Mouse (Mus musculus) frontal cortex, adult (tissue): ENCODE results near the gene Ckap2l.

ENCODE experiments used
- ATAC-seq: cut with Nextera tagmentation; 2 replicates; pipeline ENCODE4 v1.9.2; 2017; ENCODE audit warnings: mild to moderate bottlenecking, moderate library complexity, mixed read lengths; ENCODE audit not compliant: low TSS enrichment

The Ckap2l gene

DNA sequence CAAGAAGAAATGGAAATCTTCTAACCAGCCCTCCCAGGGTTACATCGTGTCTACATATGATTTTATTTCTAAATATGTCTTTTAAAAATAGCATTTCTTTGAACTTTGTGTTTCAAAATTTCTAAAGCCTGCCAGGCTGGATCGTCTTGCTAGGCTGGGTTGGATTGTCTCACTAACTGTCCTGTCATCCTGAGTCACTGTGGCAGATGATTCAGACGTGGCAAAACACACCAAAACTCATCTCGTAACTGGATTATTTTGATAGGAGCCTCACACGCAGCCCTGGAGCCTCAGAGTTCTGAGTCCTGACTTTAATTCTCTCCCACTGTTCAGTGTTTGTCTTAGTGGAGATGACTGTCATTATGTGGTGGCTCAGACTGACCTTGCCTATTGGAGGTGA is 33.9 kb downstream of the Ckap2l start:
- no peak for ATAC-seq

DNA sequence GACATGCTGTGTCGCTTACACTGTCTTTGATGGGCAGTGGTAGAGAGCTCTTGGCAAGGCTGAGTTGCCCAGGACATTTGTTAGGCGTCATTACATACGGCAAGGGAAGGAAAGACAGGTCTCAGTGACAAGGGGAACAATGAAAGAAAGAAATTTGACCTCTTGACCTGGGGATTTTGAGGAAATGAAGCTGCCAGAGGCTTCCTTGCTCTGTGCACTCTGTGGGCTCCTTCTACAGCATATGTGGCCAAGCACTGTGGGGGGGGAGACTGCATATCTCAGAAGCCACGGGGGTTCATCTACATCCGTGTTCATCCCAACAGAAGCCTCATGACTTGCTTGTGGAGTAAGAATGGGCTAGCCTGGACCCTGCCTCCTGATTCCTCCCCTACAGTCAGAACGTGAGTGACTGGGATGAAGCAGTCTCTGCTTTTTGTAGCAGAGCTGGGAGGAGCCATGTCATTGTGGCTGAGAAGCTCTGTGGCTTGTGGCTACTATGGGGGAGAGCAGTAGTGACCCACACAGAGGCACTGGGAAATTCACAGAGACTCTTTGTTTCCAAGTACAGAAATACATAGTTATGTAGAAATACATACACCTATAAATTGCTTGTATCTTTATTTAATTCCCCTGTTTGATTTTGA is 35.7 kb downstream of the Ckap2l start:
- ATAC-seq = no peak

- no peak for ATAC-seq
Observed at GRCm38 (mm10) chr2:129260646-129261045, 36.4 kb downstream of the Ckap2l start.

DNA sequence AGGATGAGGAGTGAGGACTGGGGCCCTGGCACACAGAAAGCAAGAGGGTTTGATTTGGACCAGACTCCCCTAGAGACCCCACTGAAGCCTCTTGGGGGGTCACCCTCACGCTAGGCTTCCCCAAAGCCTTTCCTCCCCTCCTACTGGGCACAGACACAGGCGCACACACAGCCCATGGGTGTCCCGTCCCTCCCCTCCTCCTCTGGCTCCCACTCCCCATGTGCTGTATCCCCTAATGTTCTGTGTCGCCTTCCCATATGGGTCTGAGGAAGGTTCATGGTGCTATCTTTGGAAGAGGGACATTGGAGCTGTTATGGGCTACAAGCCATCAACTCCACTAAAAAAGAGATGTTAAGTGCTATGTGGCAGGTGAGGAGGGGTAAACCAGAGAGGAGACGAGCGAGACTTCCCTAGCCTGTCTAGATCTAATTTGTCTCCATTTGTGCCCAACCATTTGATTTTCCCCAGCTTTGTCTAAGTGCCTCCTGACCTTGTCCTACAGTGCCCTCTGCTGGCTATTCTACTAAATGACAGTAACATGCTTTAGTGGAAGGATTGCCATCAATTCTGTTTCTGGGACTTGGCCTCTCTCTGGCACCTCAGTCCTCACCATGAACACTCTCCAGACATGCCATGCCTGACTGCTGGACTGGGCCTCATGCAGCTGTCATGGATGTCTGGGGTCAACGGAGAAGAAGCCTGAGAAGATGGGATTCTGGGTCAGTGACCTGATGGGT is 38.4 kb downstream of the Ckap2l start:
- peak; percentile 76 for ATAC-seq

- ATAC-seq = no peak
Observed at GRCm38 (mm10) chr2:129258056-129258455, 39.0 kb downstream of the Ckap2l start.

DNA sequence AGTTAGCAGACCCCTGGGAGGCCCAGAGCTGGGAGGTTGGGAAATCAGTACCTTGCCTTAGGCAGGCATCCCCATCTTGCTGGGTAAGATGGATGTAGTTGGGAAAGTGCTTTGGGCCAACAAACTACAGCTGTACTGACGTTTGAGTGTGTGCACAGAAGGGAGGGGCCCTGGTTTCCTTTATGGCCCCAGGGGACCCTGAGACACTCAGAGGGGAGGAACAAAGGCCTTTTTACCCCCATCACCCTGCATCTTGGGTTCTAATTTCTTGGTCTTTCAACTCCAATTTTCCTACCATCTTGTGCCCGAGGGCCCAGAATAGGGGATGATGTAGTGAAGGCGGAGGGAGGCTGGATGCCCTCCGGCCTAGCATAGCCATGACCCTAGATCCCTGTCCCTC is 41.0 kb downstream of the Ckap2l start:
- ATAC-seq = no peak

DNA sequence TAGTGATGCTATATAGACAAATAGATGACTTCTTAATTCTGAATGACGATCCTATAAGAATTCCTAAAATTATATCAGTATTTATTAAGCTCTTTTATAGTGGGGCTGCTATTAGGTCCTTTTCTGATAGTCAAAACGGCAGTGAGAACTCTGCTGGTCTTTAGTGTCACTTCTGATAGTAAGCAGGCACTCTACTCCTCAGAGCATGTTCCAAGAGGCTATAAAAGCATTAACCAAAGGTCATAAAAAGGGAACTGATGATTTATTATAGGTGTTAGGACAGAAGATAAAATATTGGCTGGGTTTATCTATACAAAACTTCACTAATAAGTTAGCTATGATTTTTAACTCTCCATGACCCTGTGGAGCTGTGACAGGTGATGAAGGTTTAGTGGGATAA is 42.9 kb downstream of the Ckap2l start:
- no peak for ATAC-seq

DNA sequence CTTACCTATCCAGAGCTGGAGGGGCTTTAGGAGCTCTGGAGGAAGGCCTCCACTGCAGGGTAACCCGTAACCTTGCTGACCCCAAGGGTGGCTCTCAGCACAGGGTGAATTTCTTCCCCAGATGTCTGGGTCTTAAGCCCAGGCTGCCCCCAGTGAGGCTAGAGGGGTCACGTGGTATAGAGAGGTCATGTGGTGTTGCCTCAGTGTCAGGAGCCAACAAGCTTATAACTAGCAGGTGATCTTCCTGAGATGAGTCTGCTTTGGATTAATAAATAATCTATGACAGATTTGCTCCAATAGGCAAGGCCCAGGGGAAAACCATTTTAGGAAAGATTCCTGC is 43.4 kb downstream of the Ckap2l start:
- ATAC-seq = no peak

- ATAC-seq = no peak
Observed at GRCm38 (mm10) chr2:129252836-129253630, 44.0 kb downstream of the Ckap2l start.

- no peak for ATAC-seq
Observed at GRCm38 (mm10) chr2:129249321-129249720, 47.7 kb downstream of the Ckap2l start.

DNA sequence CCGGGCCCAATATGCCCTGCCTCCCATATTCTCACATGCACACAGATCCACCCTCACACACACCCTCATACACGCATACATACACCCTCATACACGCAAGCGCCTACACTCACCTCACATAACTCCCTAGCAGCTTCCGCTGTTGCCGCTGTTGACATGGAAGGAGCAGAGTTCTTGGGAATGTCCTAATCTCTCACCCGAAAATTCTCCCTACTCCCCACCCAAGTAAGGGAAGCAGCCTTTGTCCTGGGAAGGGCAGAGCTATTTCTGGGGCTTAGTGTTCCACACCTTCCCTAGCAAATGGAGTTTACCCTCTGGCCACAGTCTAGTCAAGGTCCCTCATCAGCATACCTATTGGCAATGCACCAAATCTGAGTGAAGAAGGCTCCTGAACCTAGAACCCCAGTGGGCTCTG is 49.3 kb downstream of the Ckap2l start:
- no peak for ATAC-seq

DNA sequence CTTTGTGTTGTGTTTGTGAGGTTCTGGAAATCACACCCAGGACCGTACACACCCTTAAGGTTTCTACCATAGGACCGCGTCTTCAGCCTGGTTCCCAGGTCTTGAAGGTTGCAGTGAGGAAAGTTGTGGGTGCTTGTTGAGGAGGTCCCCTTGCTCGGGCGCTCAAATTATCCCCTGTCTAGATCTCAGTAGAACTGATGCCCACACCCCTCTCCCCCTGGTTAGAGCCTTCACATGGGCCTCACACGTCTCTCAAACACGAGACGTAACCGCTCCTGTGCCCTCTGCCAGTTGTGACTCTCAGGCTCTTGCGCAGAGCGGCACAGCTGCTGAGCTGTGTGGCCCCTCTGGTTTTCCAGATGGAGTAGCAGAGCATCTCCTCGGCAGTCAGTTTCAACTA is 50.1 kb downstream of the Ckap2l start:
- ATAC-seq = no peak

DNA sequence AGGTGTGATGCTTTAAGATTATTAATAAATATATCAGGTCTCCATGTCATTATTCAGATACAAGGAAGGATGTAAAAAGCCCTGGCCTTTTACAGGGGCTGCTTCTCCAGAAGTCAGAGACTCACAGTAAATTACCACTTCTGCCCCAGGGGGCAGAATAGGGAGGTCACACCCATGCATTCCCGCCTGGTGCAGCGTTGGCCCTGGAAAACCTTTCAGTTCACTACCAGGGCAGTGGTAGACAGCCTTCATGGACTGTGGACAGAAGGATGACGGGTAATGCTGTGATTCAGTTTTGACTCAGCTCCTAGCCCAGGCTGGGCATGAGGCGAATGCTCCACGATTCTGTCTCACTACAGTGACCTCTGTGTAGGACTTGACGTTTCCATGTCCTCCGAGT is 50.6 kb downstream of the Ckap2l start:
- no peak for ATAC-seq

GRCm38 (mm10) chr2:129245618-129246017 is 51.4 kb downstream of the Ckap2l start:
- no peak for ATAC-seq

DNA sequence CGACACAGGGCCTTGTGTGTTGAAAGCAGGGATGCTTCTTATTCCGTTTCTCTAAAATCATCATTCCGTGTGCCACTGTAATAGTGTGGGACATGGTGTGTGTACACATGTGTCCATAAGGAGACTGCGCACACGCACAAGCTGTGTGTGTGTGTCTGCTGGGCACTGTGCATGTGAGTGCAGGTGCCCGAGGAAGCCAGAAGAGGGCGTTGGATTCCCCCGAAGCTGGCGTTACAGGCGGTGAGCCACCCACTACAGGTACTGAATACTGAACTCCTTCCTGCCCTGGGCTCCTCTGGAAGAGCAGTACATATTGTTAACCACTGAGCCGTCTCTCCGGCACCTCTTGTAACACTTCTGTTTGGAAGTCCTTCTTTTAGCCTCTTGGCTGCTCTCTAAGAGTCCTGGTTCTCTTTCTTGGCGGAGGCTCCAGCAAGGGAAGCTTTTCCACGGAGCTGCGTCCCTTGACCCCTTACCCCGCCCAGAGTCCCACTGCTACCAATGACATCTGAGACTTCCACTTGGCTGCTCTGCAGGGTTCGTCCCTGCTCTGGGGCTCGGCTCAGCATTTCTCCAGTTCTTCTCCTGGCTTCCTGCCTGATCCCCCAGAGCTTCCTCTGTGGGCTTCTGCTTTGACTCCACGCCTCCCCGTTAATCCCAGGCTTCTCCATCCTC is 52.4 kb downstream of the Ckap2l start:
- ATAC-seq = no peak

DNA sequence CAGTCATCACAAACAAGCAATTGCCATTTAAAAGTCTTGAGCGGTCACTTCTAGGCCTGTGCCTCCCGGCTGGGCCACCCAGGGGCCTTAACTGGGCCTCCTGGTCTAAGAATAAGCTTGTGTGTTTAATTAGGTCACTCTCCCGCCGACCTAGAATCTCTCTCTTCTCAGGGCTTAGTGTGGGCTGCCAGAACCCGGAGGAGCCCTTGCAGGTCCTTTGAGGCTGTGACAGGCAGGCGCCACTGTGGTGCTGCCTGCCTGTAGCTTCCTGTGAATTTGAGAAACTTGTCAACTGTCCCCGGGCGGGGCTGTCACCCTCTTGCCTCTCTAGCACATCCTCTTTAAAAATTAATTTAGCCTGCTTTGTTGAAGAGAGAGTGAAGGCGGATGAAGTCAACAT is 53.2 kb downstream of the Ckap2l start:
- peak; percentile 24 for ATAC-seq

DNA sequence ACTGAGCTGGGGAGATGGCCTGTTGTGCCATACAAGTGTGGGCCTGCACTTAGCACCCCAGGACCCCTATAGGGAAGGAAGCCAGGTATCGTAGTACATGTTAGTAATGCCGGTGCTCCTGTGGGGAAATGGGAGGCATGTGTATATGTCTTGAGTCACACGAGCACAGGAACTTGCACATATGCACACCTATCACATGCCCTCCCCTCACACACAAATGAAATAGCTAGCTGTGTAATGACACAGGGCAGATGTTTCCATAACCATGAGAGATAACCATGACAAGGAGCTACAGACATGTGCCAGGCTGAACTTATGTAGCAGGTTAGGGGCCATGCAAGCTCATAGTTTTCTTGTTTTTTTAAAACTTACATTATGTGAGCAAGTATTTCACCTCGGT is 54.0 kb downstream of the Ckap2l start:
- ATAC-seq = no peak

DNA sequence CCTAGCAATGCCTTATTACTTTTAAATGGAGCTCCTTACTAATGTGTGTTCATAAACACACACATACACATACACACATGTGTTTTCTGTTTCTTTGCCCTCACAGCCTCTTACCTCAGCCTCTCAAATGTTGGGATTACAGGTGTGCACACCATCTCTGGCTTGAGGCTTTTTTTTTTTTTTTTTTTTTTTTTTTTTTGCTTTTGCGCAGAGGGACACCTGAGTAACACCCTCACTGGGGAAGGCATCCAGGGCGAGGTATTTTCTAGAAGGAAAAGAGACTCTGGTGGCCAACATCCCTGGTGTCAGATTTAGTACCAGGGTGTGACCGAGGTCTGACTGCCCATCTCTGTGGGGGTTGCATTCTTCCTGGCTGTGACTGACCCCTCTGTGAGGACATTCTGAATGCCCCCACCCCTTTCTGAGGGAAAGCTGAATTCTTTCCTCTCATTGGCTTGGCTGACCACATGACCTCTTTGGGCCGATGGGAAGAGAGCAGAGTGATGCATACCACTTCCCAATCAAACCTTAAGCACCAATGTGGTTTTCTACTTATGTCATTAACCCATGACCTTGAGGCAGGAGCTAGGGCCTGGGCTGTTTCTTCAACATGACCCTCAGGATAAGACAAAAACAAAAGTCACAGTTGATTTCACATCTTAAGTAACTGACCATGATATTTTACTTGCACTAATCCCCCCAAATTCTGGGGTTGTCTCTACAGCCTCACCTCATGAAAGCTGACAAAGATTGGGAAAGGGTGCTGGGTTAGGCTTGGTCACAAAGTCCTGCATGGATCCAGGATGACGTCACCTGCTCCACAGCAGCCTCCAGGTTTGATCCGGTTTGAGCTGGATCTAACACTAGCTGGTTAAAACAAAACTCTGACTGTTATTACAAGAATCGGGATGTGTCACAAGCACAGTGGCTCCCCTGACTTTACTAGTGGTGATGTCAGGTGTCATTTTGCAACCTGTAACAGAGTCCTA is 54.9 kb downstream of the Ckap2l start:
- ATAC-seq = no peak

DNA sequence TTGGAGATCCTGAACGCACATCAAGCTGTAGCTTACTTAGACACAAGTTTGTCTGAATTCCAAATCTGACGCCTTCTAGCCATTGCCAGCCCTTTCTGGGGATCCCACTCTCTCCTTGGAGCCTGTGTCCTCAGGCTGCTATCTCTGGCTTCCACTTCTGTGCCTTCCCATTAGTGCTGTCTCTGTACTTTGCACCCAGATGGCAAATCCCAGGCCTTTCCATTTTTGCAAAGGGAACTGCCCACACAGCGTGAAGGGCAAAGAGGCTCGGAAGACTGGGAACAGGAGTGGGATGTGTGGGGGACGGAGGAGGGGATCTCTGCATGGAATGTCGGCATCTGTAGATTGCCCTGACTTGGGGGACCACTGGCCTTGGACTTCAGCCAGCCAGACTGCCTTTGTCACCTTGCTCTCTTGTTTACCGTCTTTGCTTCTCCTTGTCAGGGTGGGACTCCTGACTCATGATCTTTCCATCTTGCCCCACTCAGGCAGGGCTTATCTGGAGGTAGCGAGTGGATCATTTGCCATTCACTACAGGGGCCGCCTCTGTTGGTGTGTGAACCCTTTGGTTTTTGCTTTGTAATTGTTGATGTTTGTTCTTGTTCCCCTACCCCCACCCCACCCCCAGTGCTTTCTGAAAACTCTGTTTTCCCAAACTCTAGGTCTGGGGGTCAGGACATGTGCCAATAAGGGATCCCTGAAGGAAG is 56.1 kb downstream of the Ckap2l start:
- ATAC-seq = peak; percentile 84

GRCm38 (mm10) chr2:129236526-129236925 is 60.5 kb downstream of the Ckap2l start:
- no peak for ATAC-seq

DNA sequence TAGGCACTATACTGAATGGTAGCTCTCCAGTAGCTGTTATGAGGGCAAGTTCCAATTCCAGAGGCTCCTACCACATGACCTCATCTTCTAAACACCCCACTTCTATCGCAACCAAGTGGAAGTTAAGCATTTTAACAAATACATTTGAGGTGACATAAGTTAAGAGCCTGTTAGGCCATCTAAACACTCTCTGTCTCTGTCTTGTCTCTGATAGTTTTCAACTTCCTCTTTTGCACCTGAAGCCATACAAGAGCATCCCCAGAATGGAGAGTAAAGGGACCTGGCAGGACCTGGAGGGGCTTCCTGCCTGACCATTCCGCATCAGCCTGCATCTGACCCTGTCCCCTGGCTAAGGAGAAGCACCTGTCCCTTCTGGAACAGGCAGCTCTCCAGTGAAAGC is 62.3 kb downstream of the Ckap2l start:
- ATAC-seq = no peak
